Mouse (Mus musculus) megakaryocyte, embryonic 14.5 days (primary cell): Measurements from ENCODE around the gene Gca.

Experiments used
- FLI1 ChIP-seq: IDR thresholded peaks from 2 replicates; pipeline ENCODE4 v1.6.1; 2012; ENCODE audit warnings: low read length, inconsistent platforms, mixed read lengths
- GATA1 ChIP-seq: IDR thresholded peaks from 3 replicates; pipeline ENCODE4 v1.6.1; 2012; ENCODE audit warnings: mixed read lengths, low read length, inconsistent platforms, borderline replicate concordance

- TF ChIP-seq GATA1 (no peak), FLI1 (no peak)
Measured at GRCm38 (mm10) chr2:62718411-62718810, 54.3 kb downstream of the Gca start.
